11 mouse cellular contexts compared by ENCODE assay signal in the genomic region with DNA sequence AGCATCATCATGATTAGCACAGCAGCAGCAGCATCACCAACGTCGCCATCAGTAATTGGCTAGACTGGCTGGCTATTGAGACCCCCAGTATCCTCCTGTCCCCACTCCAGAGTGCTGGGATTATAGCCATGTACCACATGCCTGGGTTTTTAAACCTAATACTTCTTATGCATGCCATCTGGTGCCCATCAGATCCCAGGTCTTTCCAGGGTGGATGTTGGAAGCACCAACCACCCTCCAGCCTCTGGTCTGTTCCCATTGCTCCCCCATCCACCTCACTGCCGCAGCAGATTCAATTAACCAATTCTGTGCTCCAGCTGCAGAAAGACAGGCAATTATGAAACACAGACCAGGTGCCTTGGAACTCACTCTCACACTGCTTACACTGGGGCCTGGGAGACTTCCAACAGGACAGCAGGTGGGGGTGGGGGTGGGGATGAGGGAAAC. TPM values are rescaled to one million over a fixed set of nuclear protein-coding genes. Genes with fewer than 3 reads are reported as not detected.
DNase-seq lines count a peak whose midpoint lies in the region; ATAC-seq and TF ChIP-seq lines count a peak whose summit lies in the region.
"Had no signal": no experiment of that assay in that cellular context is flagged by ENCODE, and none has a peak within 500 bp of the region (broad histone marks: within the 10 kb centered on the region; RNA-seq: fewer than 3 reads in every experiment).

No protein-coding gene starts in this region.

- no peaks in the 10 kb centered on the region for H3K27me3 ChIP-seq in midbrain, postnatal 0 days (ENCODE audit: insufficient read depth, low read length)

- no peak overlapping the region for H3K4me3 ChIP-seq in layer of hippocampus, adult 2 months
- H3K4me3 ChIP-seq in midbrain, postnatal 0 days (ENCODE audit: low read depth, low read length) = no peak overlapping the region
- H3K4me3 ChIP-seq in gastrocnemius, adult 2 months = no peak overlapping the region

- peak overlapping the region; percentile 64; the same call in 1 of the 2 replicates for H3K27ac ChIP-seq in layer of hippocampus, adult 2 months
- no peak overlapping the region for H3K27ac ChIP-seq in midbrain, postnatal 0 days (ENCODE audit: low read depth, low read length)
- H3K27ac ChIP-seq in gastrocnemius, adult 2 months = no peak overlapping the region

- no peaks in the 10 kb centered on the region for H3K9me3 ChIP-seq in midbrain, postnatal 0 days (ENCODE audit: low read length)

- no peaks in the 10 kb centered on the region for H3K36me3 ChIP-seq in midbrain, postnatal 0 days (ENCODE audit: insufficient read depth, low read length)

- no peaks in the 10 kb centered on the region; the same call in 1 of the 2 replicates for H3K4me1 ChIP-seq in midbrain, postnatal 0 days (ENCODE audit: insufficient read depth, low read length)

- intact Hi-C loops in gastrocnemius, adult 2 months (cut with DNase I) = no loop called here

- no peak for TF ChIP-seq CTCF in layer of hippocampus, adult 2 months (conservative IDR thresholded peaks at IDR 0.05)
- no peak for TF ChIP-seq CTCF in midbrain, postnatal 0 days (IDR thresholded peaks at IDR 0.05)
- TF ChIP-seq CTCF in gastrocnemius, adult 2 months (IDR thresholded peaks at IDR 0.05) = no peak

- 57% methylated on average over 3 of the region's 3 CpGs for WGBS in midbrain, postnatal 0 days

- no peak for DNase-seq in layer of hippocampus, adult 2 months (ENCODE audit: low spot score in 2 of 2)
- no peak for DNase-seq in layer of hippocampus, adult 9-10 months (ENCODE audit: low spot score)
- DNase-seq in cerebellum, adult 9-11 months = peak; percentile 5
- peak; percentile 59 for DNase-seq in forelimb bud, embryonic 11.5 days (ENCODE audit: low read depth, low spot score)
- peak; percentile 58 for DNase-seq in midbrain, postnatal 0 days (ENCODE audit: low spot score)
- no peak for DNase-seq in lung, adult 18-20 months
- no peak for DNase-seq in gastrocnemius, adult 2 months
- no peak for DNase-seq in gastrocnemius, postnatal 4 days (ENCODE audit: low spot score in 2 of 2)
- DNase-seq: lung, postnatal 4 days; right cerebral cortex, adult 18-20 months; thymus, postnatal 25 days had no signal

- no peak overlapping the region for H3K4me2 ChIP-seq in midbrain, postnatal 0 days (ENCODE audit: low read depth, low read length, poor library complexity, severe bottlenecking)

- no peak overlapping the region for H3K9ac ChIP-seq in midbrain, postnatal 0 days (replicated peaks; ENCODE audit: low read length, poor library complexity, severe bottlenecking)

- ATAC-seq in midbrain, postnatal 0 days (ENCODE audit: low FRiP score) = peak; percentile 16; the same call in 1 of the 2 replicates

RNA-seq across cellular contexts. Expression of a gene that starts 45.4 kb away (rescaled TPM):
- total RNA-seq in layer of hippocampus, adult 2 months (2021) = 10 to 100 TPM; 96.0 to 98.3 TPM
- total RNA-seq in midbrain, postnatal 0 days (2014; rRNA removed) = 47.4 and 61.3 TPM in 2 replicates
- polyA plus RNA-seq in midbrain, postnatal 0 days (2015; fragmentation: Nextera tagmentation; extraction: Ambion mirVana) = 31.6 and 34.9 TPM in 2 replicates
- under 1 TPM; 0.41 to 0.61 TPM for total RNA-seq in gastrocnemius, adult 2 months (2021)
- total RNA-seq in gastrocnemius, postnatal 4 days (2021) = 1 to 10 TPM; 3.7 to 3.9 TPM

Comparison
In these comparisons a context has a peak if more than half of its experiments do, and no peak if none do; other contexts are left out.
1. DNase-seq: peak in cerebellum, adult 9-11 months (single experiment), forelimb bud, embryonic 11.5 days (single experiment) and midbrain, postnatal 0 days (single experiment); none in layer of hippocampus, adult 2 months (0 of 2), layer of hippocampus, adult 9-10 months (single experiment), lung, adult 18-20 months (0 of 2), gastrocnemius, adult 2 months (single experiment) and gastrocnemius, postnatal 4 days (0 of 2).